Mouse (Mus musculus): ENCODE measurements around the gene Arhgap32. TPM values are rescaled to one million over a fixed set of nuclear protein-coding genes. Genes with fewer than 3 reads are reported as not detected.

Arhgap32 gene
- polyA plus RNA-seq, 2 experiments: 8.9 to 12.1 TPM

DNA sequence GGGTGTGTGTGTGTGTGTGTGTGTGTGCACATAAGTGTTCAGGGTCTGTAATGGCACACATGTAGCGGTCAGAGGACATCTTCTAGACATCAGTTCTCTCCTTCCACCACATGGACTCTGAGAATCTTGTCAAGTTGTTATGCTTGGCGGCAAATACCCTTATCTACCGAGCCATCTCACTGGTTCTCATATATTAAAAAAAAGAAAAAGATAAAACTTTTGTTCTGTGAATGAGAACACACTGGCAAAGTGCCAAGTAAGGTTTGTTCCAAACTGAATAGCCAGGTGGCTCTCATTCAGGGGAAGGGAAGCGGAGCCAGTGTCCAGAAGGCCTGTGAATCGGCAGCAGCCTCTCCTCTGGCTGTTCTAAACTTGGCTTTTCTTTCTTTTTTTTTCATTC lies 162.1 kb downstream of the Arhgap32 start:
- no peaks in the 10 kb centered on the region for H3K36me3 ChIP-seq (ENCODE audit: control insufficient read depth, insufficient read depth, low read length)
- no peaks in the 10 kb centered on the region for H3K27me3 ChIP-seq (ENCODE audit: control insufficient read depth, insufficient read depth, low read length)
- no peak for ATAC-seq (ENCODE audit: low FRiP score, low read depth)
- H3K9me3 ChIP-seq (ENCODE audit: control insufficient read depth, low read length): 0 out of 2 replicates have a peak, but pooled peaks cover 5% of the 10 kb centered on the region
- H3K4me1 ChIP-seq (ENCODE audit: control insufficient read depth, insufficient read depth, low read length): no peaks in the 10 kb centered on the region
- no peak overlapping the region for H3K27ac ChIP-seq (replicated peaks; ENCODE audit: low read depth, low read length)
- no peak for DNase-seq (ENCODE audit: low spot score)
- WGBS: 86% methylated on average over 5 of the region's 5 CpGs
- no peak overlapping the region for H3K4me2 ChIP-seq (replicated peaks; ENCODE audit: low read depth, low read length, severe bottlenecking)
- no peak overlapping the region for H3K9ac ChIP-seq (ENCODE audit: low read depth, low read length, severe bottlenecking)
- H3K4me3 ChIP-seq (replicated peaks; ENCODE audit: low read length): no peak overlapping the region
- no peak for TF ChIP-seq POLR2A (IDR thresholded peaks at IDR 0.05; ENCODE audit: borderline replicate concordance, extremely low read depth, insufficient read depth, insufficient read length)

DNA sequence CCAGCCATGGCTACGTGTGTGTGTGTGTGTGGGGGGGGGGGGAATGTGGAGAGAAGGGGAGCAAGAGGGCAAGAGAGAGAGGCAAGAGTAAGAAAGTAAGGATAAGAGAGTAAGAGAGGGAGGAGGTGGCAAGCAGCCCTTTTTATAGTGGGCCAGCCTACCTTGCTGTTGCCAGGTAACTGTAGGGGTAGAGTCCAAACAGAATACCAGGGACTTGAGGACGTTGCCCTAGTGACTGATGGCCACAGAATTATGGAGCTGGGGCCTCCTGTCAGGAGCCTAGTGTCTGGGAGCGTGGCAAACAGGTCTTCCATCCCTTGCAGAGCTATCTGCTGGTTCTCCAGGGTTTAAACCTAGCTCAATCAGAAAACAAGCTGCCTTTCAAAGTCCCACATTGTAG lies 163.9 kb downstream of the Arhgap32 start:
- ATAC-seq (ENCODE audit: low FRiP score, low read depth) (no peak), DNase-seq (ENCODE audit: low spot score) (no peak)
- Histone ChIP-seq H3K9me3 (ENCODE audit: control insufficient read depth, low read length) (no peaks in the 10 kb centered on the region), H3K27me3 (ENCODE audit: control insufficient read depth, insufficient read depth, low read length) (no peaks in the 10 kb centered on the region), H3K4me3 (replicated peaks; ENCODE audit: low read length) (no peak overlapping the region), H3K9ac (ENCODE audit: low read depth, low read length, severe bottlenecking) (no peak overlapping the region), H3K27ac (replicated peaks; ENCODE audit: low read depth, low read length) (no peak overlapping the region), H3K4me2 (replicated peaks; ENCODE audit: low read depth, low read length, severe bottlenecking) (no peak overlapping the region), H3K4me1 (ENCODE audit: control insufficient read depth, insufficient read depth, low read length) (no peaks in the 10 kb centered on the region), H3K36me3 (ENCODE audit: control insufficient read depth, insufficient read depth, low read length) (no peaks in the 10 kb centered on the region)
- WGBS: 58% methylated on average over 3 of the region's 3 CpGs
- no peak for TF ChIP-seq POLR2A (IDR thresholded peaks at IDR 0.05; ENCODE audit: borderline replicate concordance, extremely low read depth, insufficient read depth, insufficient read length)

DNA sequence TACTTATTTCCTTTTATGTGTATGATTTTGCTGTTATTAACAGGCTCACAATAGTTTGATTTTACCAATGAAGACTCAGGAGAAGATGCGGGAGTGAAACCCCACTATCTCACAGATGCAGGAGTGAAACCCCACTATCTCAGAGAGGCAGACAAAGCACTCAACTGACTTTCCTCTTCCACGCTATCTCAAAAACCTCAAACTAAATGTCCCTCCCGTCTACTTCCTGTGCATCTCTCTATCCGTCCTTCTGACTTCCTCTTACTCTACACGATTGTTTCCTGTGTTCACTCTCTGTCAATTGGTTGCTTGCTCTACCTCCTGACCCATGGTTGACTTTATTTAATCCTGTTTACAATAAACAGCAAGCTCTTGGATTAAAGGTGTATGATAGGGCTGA lies 164.5 kb downstream of the Arhgap32 start:
- 93% methylated on average over 5 of the region's 5 CpGs for WGBS
- no peak overlapping the region for H3K27ac ChIP-seq (replicated peaks; ENCODE audit: low read depth, low read length)
- no peak overlapping the region for H3K9ac ChIP-seq (ENCODE audit: low read depth, low read length, severe bottlenecking)
- no peak for TF ChIP-seq POLR2A (IDR thresholded peaks at IDR 0.05; ENCODE audit: borderline replicate concordance, extremely low read depth, insufficient read depth, insufficient read length)
- no peaks in the 10 kb centered on the region for H3K4me1 ChIP-seq (ENCODE audit: control insufficient read depth, insufficient read depth, low read length)
- ATAC-seq (ENCODE audit: low FRiP score, low read depth) (no peak), DNase-seq (ENCODE audit: low spot score) (no peak)
- no peak overlapping the region for H3K4me2 ChIP-seq (replicated peaks; ENCODE audit: low read depth, low read length, severe bottlenecking)
- H3K27me3 ChIP-seq (ENCODE audit: control insufficient read depth, insufficient read depth, low read length): no peaks in the 10 kb centered on the region
- no peaks in the 10 kb centered on the region for H3K36me3 ChIP-seq (ENCODE audit: control insufficient read depth, insufficient read depth, low read length)
- H3K4me3 ChIP-seq (replicated peaks; ENCODE audit: low read length): no peak overlapping the region
- H3K9me3 ChIP-seq (ENCODE audit: control insufficient read depth, low read length): no peaks in the 10 kb centered on the region

DNA sequence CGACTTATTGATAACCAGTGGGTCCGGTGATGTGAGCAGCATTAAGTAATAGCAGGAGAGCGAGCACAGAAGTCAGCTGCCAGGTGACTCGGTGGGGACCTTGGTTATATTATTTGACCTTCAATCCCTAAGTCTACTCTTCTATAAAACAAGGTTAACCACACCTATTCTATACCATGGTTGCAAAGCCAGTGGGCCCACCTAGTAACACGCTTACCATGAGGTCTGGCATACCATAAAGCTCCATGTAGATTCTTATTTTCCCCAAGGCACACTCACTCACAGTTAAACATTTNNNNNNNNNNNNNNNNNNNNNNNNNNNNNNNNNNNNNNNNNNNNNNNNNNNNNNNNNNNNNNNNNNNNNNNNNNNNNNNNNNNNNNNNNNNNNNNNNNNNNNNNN lies 167.7 kb downstream of the Arhgap32 start:
- no peak overlapping the region for H3K4me2 ChIP-seq (replicated peaks; ENCODE audit: low read depth, low read length, severe bottlenecking)
- no peaks in the 10 kb centered on the region for H3K9me3 ChIP-seq (ENCODE audit: control insufficient read depth, low read length)
- ATAC-seq (ENCODE audit: low FRiP score, low read depth): no peak
- DNase-seq (ENCODE audit: low spot score): no peak
- no peak overlapping the region for H3K9ac ChIP-seq (ENCODE audit: low read depth, low read length, severe bottlenecking)
- WGBS: 85% methylated on average over 5 of the region's 5 CpGs
- H3K27ac ChIP-seq (replicated peaks; ENCODE audit: low read depth, low read length): no peak overlapping the region
- no peaks in the 10 kb centered on the region for H3K36me3 ChIP-seq (ENCODE audit: control insufficient read depth, insufficient read depth, low read length)
- no peaks in the 10 kb centered on the region for H3K27me3 ChIP-seq (ENCODE audit: control insufficient read depth, insufficient read depth, low read length)
- H3K4me3 ChIP-seq (replicated peaks; ENCODE audit: low read length): no peak overlapping the region
- H3K4me1 ChIP-seq (ENCODE audit: control insufficient read depth, insufficient read depth, low read length): no peaks in the 10 kb centered on the region
- no peak for TF ChIP-seq POLR2A (IDR thresholded peaks at IDR 0.05; ENCODE audit: borderline replicate concordance, extremely low read depth, insufficient read depth, insufficient read length)

DNA sequence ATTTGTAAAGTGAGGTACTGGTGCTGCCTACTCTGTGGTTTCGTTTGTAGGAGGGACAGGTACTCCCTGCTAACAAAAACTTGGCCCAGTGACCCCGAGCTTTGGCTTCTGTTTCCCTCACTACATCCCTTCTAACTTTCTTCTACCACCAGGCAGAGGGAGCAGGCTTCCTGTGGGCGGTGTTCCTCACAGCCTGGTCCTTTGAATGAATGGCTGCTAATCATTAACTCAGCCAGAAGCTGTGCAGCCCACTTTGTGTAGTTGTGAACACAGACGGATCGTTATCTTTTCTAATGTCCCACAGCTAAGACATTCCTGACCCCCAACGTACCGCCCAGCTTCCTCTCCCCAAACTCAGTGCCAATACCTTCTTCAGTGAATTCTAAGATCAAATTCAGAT lies 175.7 kb downstream of the Arhgap32 start:
- DNase-seq (ENCODE audit: low spot score): no peak
- no peak for TF ChIP-seq POLR2A (IDR thresholded peaks at IDR 0.05; ENCODE audit: borderline replicate concordance, extremely low read depth, insufficient read depth, insufficient read length)
- H3K36me3 ChIP-seq (ENCODE audit: control insufficient read depth, insufficient read depth, low read length): no peaks in the 10 kb centered on the region
- no peaks in the 10 kb centered on the region for H3K9me3 ChIP-seq (ENCODE audit: control insufficient read depth, low read length)
- no peak overlapping the region for H3K9ac ChIP-seq (ENCODE audit: low read depth, low read length, severe bottlenecking)
- ATAC-seq (ENCODE audit: low FRiP score, low read depth): no peak
- no peak overlapping the region for H3K4me3 ChIP-seq (replicated peaks; ENCODE audit: low read length)
- 46% methylated on average over 7 of the region's 7 CpGs for WGBS
- no peaks in the 10 kb centered on the region for H3K27me3 ChIP-seq (ENCODE audit: control insufficient read depth, insufficient read depth, low read length)
- no peak overlapping the region for H3K4me2 ChIP-seq (replicated peaks; ENCODE audit: low read depth, low read length, severe bottlenecking)
- H3K27ac ChIP-seq (replicated peaks; ENCODE audit: low read depth, low read length): no peak overlapping the region
- no peaks in the 10 kb centered on the region for H3K4me1 ChIP-seq (ENCODE audit: control insufficient read depth, insufficient read depth, low read length)

DNA sequence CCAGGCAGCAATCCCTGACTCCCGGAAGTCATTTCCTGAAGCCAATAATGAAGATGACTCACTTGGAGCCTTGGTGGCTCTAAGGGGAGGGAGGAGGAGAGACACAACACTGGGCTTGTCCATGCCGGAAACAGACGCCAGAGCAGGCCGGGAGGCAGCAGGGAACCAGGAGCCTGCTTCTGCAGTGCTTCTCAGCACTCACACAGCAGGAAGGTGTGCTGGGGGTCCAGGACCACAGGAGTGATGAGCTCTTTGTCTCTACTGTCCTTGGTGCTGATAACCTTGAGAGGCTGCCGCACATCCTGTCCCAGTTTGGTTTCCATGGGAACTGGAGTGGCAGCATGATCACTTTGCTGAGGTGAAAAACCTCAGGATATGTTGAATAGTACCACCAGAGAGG lies 176.8 kb downstream of the Arhgap32 start:
- no peak for ATAC-seq (ENCODE audit: low FRiP score, low read depth)
- no peaks in the 10 kb centered on the region for H3K36me3 ChIP-seq (ENCODE audit: control insufficient read depth, insufficient read depth, low read length)
- TF ChIP-seq POLR2A (IDR thresholded peaks at IDR 0.05; ENCODE audit: borderline replicate concordance, extremely low read depth, insufficient read depth, insufficient read length): no peak
- H3K4me1 ChIP-seq (ENCODE audit: control insufficient read depth, insufficient read depth, low read length): no peaks in the 10 kb centered on the region
- no peak overlapping the region for H3K27ac ChIP-seq (replicated peaks; ENCODE audit: low read depth, low read length)
- H3K27me3 ChIP-seq (ENCODE audit: control insufficient read depth, insufficient read depth, low read length): no peaks in the 10 kb centered on the region
- WGBS: 12% methylated on average over 5 of the region's 5 CpGs
- H3K4me2 ChIP-seq (replicated peaks; ENCODE audit: low read depth, low read length, severe bottlenecking): no peak overlapping the region
- no peak overlapping the region for H3K9ac ChIP-seq (ENCODE audit: low read depth, low read length, severe bottlenecking)
- no peak for DNase-seq (ENCODE audit: low spot score)
- no peak overlapping the region for H3K4me3 ChIP-seq (replicated peaks; ENCODE audit: low read length)
- no peaks in the 10 kb centered on the region for H3K9me3 ChIP-seq (ENCODE audit: control insufficient read depth, low read length)
